Mouse (Mus musculus) MEL (cell line): ENCODE measurements around the gene Cemip. TPM values are rescaled to one million over a fixed set of nuclear protein-coding genes. Genes with fewer than 3 reads are reported as not detected.

Source experiments
- DNase-seq: peaks from one replicate; pipeline ENCODE4 v3.0.0; 2011; ENCODE audit warnings: low read depth, low spot score
- H3K27ac ChIP-seq: 2 replicates; pipeline ENCODE4 v1.5.1; 2012; ENCODE audit warnings: low read depth, mild to moderate bottlenecking, control low read depth, low read length, moderate library complexity; ENCODE audit not compliant: control insufficient read depth
- H3K27me3 ChIP-seq, 2 experiments: fragments of 150-350 bp in 1 of 2; sonication (generic) in 1 of 2; 2 replicates each; pipeline ENCODE4 v1.6.1; 2012; ENCODE audit warnings: low read length in 2 of 2, mild to moderate bottlenecking in 2 of 2, improper control_type of control experiment in 1 of 2, moderate library complexity in 1 of 2; ENCODE audit not compliant: insufficient read depth in 2 of 2, control insufficient read depth in 1 of 2
- H3K36me3 ChIP-seq, 2 experiments: 2 replicates each; pipeline ENCODE4 v1.6.1; 2012 to 2014; ENCODE audit warnings: low read length in 2 of 2, improper control_type of control experiment in 1 of 2, inconsistent platforms in 1 of 2, mild to moderate bottlenecking in 1 of 2; ENCODE audit not compliant: insufficient read depth in 2 of 2, control insufficient read depth in 1 of 2
- H3K4me1 ChIP-seq, 2 experiments: fragments of 150-350 bp in 1 of 2; sonication (generic) in 1 of 2; 2 replicates each; pipeline ENCODE4 v1.6.1; 2012; ENCODE audit warnings: low read length in 2 of 2, improper control_type of control experiment in 1 of 2, mild to moderate bottlenecking in 1 of 2; ENCODE audit not compliant: insufficient read depth in 2 of 2, control insufficient read depth in 1 of 2
- H3K4me3 ChIP-seq, 2 experiments: fragments of 150-350 bp in 1 of 2; sonication (generic) in 1 of 2; 2 replicates each; pipeline ENCODE4 v1.5.1; 2012; ENCODE audit warnings: low read depth in 2 of 2, low read length in 2 of 2, mild to moderate bottlenecking in 2 of 2, moderate library complexity in 2 of 2, control low read depth in 1 of 2, improper control_type of control experiment in 1 of 2; ENCODE audit not compliant: control insufficient read depth in 1 of 2, insufficient read depth in 1 of 2
- H3K79me2 ChIP-seq: 2 replicates; pipeline ENCODE4 v1.6.1; 2012; ENCODE audit warnings: mild to moderate bottlenecking, low read length, moderate library complexity; ENCODE audit not compliant: control insufficient read depth, poor library complexity, insufficient read depth
- H3K9ac ChIP-seq: 2 replicates; pipeline ENCODE4 v1.6.1; 2012; ENCODE audit warnings: low read depth, mild to moderate bottlenecking, control low read depth, low read length, moderate library complexity; ENCODE audit not compliant: control insufficient read depth, poor library complexity, severe bottlenecking
- H3K9me3 ChIP-seq: fragments of 150-350 bp; sonication (generic); replicated peaks from 2 replicates; pipeline ENCODE4 v1.6.1; 2012; ENCODE audit warnings: mild to moderate bottlenecking, low read length, improper control_type of control experiment, moderate library complexity; ENCODE audit not compliant: insufficient read depth
- CHD1 ChIP-seq: IDR thresholded peaks from 2 replicates; pipeline ENCODE4 v1.6.1; 2012; ENCODE audit warnings: low read depth, mild to moderate bottlenecking, inconsistent platforms, low read length, improper control_type of control experiment
- CHD2 ChIP-seq: IDR thresholded peaks from 2 replicates; pipeline ENCODE4 v1.6.1; 2011; ENCODE audit warnings: low read length, improper control_type of control experiment
- EP300 ChIP-seq, 2 experiments: IDR thresholded peaks; 2 replicates each; pipeline ENCODE4 v1.6.1; 2011; ENCODE audit warnings: improper control_type of control experiment in 2 of 2, low read length in 2 of 2, low read depth in 1 of 2, mild to moderate bottlenecking in 1 of 2
- ETS1 ChIP-seq: IDR thresholded peaks from 2 replicates; pipeline ENCODE4 v1.6.1; 2012; ENCODE audit warnings: low read depth, mild to moderate bottlenecking, inconsistent platforms, low read length, improper control_type of control experiment, moderate library complexity
- GABPA ChIP-seq: IDR thresholded peaks from 2 replicates; pipeline ENCODE4 v1.6.1; 2012; ENCODE audit warnings: low read depth, mild to moderate bottlenecking, inconsistent platforms, low read length, improper control_type of control experiment, moderate library complexity
- GATA1 ChIP-seq: IDR thresholded peaks from 2 replicates; pipeline ENCODE4 v1.6.1; 2011; ENCODE audit warnings: low read depth, low read length, improper control_type of control experiment
- HCFC1 ChIP-seq: IDR thresholded peaks from 2 replicates; pipeline ENCODE4 v1.6.1; 2012; ENCODE audit warnings: low read depth, mild to moderate bottlenecking, inconsistent platforms, low read length, improper control_type of control experiment, moderate library complexity
- JUND ChIP-seq: IDR thresholded peaks from 2 replicates; pipeline ENCODE4 v1.6.1; 2011; ENCODE audit warnings: low read depth, mild to moderate bottlenecking, improper control_type of control experiment, low read length
- MAFK ChIP-seq: IDR thresholded peaks from 2 replicates; pipeline ENCODE4 v1.6.1; 2011; ENCODE audit warnings: low read depth, mild to moderate bottlenecking, low read length, improper control_type of control experiment, borderline replicate concordance
- MAX ChIP-seq: IDR thresholded peaks from 2 replicates; pipeline ENCODE4 v1.6.1; 2011; ENCODE audit warnings: low read length, improper control_type of control experiment
- MAZ ChIP-seq: IDR thresholded peaks from 2 replicates; pipeline ENCODE4 v1.6.1; 2012; ENCODE audit warnings: low read depth, mild to moderate bottlenecking, inconsistent platforms, low read length, improper control_type of control experiment
- MYC ChIP-seq: IDR thresholded peaks from 2 replicates; pipeline ENCODE4 v1.6.1; 2011; ENCODE audit warnings: low read depth, mild to moderate bottlenecking, low read length, improper control_type of control experiment, moderate library complexity
- NELFE ChIP-seq: IDR thresholded peaks from 2 replicates; pipeline ENCODE4 v1.6.1; 2011; ENCODE audit warnings: low read depth, low read length, improper control_type of control experiment
- POLR2AphosphoS2 ChIP-seq: IDR thresholded peaks from 2 replicates; pipeline ENCODE4 v1.6.1; 2011; ENCODE audit warnings: low read length, improper control_type of control experiment
- POLR2AphosphoS5 ChIP-seq: IDR thresholded peaks from 2 replicates; pipeline ENCODE4 v1.6.1; 2012; ENCODE audit warnings: low read depth, borderline replicate concordance, mild to moderate bottlenecking, inconsistent platforms, low read length, moderate library complexity, mixed read lengths
- RAD21 ChIP-seq: IDR thresholded peaks from 2 replicates; pipeline ENCODE4 v1.6.1; 2011; ENCODE audit warnings: mild to moderate bottlenecking, low read depth, low read length, improper control_type of control experiment
- RCOR1 ChIP-seq: IDR thresholded peaks from 2 replicates; pipeline ENCODE4 v1.6.1; 2012; ENCODE audit warnings: low read depth, mild to moderate bottlenecking, inconsistent platforms, low read length, improper control_type of control experiment
- SMC3 ChIP-seq: IDR thresholded peaks from 2 replicates; pipeline ENCODE4 v1.6.1; 2011; ENCODE audit warnings: low read depth, low read length, improper control_type of control experiment
- TBP ChIP-seq: IDR thresholded peaks from 2 replicates; pipeline ENCODE4 v1.8.0; 2011; ENCODE audit warnings: low read depth, low read length, improper control_type of control experiment
- UBTF ChIP-seq: IDR thresholded peaks from 2 replicates; pipeline ENCODE4 v1.6.1; 2012; ENCODE audit warnings: low read depth, mild to moderate bottlenecking, inconsistent platforms, low read length, improper control_type of control experiment, moderate library complexity, borderline replicate concordance; ENCODE audit not compliant: insufficient read depth
- USF2 ChIP-seq, 2 experiments: IDR thresholded peaks; 2 replicates each; pipeline ENCODE4 v1.6.1; 2011 to 2012; ENCODE audit warnings: improper control_type of control experiment in 2 of 2, low read length in 2 of 2, borderline replicate concordance in 1 of 2, inconsistent platforms in 1 of 2, low read depth in 1 of 2, mild to moderate bottlenecking in 1 of 2; ENCODE audit not compliant: insufficient read depth in 1 of 2
- ZC3H11A ChIP-seq: IDR thresholded peaks from 2 replicates; pipeline ENCODE4 v1.6.1; 2012; ENCODE audit warnings: low read depth, mild to moderate bottlenecking, inconsistent platforms, low read length, improper control_type of control experiment
- ZKSCAN1 ChIP-seq: IDR thresholded peaks from 2 replicates; pipeline ENCODE4 v1.6.1; 2012; ENCODE audit warnings: low read depth, mild to moderate bottlenecking, inconsistent platforms, low read length, improper control_type of control experiment, moderate library complexity
- ZMIZ1 ChIP-seq: IDR thresholded peaks from 2 replicates; pipeline ENCODE4 v1.6.1; 2012; ENCODE audit warnings: low read depth, mild to moderate bottlenecking, inconsistent platforms, low read length, improper control_type of control experiment, moderate library complexity
- polyA plus RNA-seq, 2 experiments: library from polyadenylated mRNA; stranded (reverse) in 1 of 2; unstranded in 1 of 2; fragments of >175 nt in 1 of 2; fragments of >200 nt in 1 of 2; gene quantifications; 2 replicates each; pipeline versions ENCODE4 v1.2.1 to v1.2.4; 2012; ENCODE audit warnings: low replicate concordance in 2 of 2, low read depth in 1 of 2; ENCODE audit not compliant: insufficient read length in 2 of 2, insufficient read depth in 1 of 2, missing spikeins in 1 of 2
- total RNA-seq: library from RNA; depleted of rRNA; stranded (reverse); fragments of 300-350 nt; gene quantifications from 2 replicates; pipeline ENCODE4 v1.2.3, GENCODE M21; 2012

Cemip gene
- total and polyA plus RNA-seq, 3 experiments, result not detected

GRCm38 (mm10) chr7:84131736-84132135, 45.4 kb upstream of the Cemip start:
- Histone ChIP-seq H3K79me2 (peaks cover 44% of the 10 kb centered on the region), H3K27me3 (no peaks in the 10 kb centered on the region), H3K27ac (no peak overlapping the region), H3K9me3 (no peaks in the 10 kb centered on the region), H3K36me3 (peaks cover 0 to 2% of the 10 kb centered on the region in 2 experiments; a peak in 1 of 4 replicates), H3K4me1 (no peaks in the 10 kb centered on the region; a peak in 1 of 4 replicates), H3K4me3 (no peak overlapping the region), H3K9ac (no peak overlapping the region)
- TF ChIP-seq MAX, result no peak
- no peak for DNase-seq

DNA sequence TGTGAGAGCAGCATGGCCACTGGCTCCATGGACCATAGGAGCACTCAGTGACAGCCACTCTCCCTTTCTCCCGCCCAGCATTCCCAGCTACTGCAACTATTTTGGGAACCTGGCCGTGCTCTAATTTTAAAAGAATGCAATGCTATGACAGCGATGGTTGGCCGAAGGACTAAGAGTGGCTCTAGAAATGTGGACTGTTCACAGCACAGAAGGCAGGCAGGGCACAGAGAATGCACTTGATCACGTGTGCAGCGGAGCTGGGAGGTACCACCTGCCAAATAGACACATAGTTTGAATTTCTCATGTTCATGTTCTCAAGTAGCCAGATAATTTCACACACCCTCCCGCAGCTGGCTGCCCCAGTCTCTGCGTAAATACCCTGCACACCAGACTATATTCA, 42.4 kb upstream of the Cemip start:
- H3K9me3 ChIP-seq, result no peaks in the 10 kb centered on the region
- H3K4me1 ChIP-seq, result peaks cover 0 to 9% of the 10 kb centered on the region in 2 experiments
- DNase-seq, result no peak
- H3K27me3 ChIP-seq, result no peaks in the 10 kb centered on the region
- H3K4me3 ChIP-seq, result no peak overlapping the region
- H3K9ac ChIP-seq, result no peak overlapping the region
- peaks cover 52% of the 10 kb centered on the region for H3K79me2 ChIP-seq
- no peak overlapping the region for H3K27ac ChIP-seq
- TF ChIP-seq ZKSCAN1 (no peak), UBTF (no peak), SMC3 (no peak), GATA1 (no peak), NELFE (no peak), CHD1 (no peak), ZC3H11A (no peak), ETS1 (no peak), POLR2AphosphoS5 (no peak), HCFC1 (no peak), TBP (no peak), USF2 (IDR thresholded peaks at IDR 0.05; ENCODE audit: borderline replicate concordance in 1 of 2, insufficient read depth in 1 of 2, low read depth in 1 of 2, low read length in 2 of 2) (no peak), POLR2AphosphoS2 (no peak), GABPA (no peak)
- TF ChIP-seq, all 39 proteins: peak for 0
- H3K36me3 ChIP-seq, result peaks cover 0 to 9% of the 10 kb centered on the region in 2 experiments; a peak in 2 of 4 replicates

- Histone ChIP-seq H3K9me3 (no peaks in the 10 kb centered on the region), H3K79me2 (peaks cover 69% of the 10 kb centered on the region), H3K9ac (no peak overlapping the region), H3K36me3 (peaks cover 0 to 33% of the 10 kb centered on the region in 2 experiments; a peak in 2 of 4 replicates), H3K27me3 (no peaks in the 10 kb centered on the region), H3K27ac (no peak overlapping the region), H3K4me1 (peaks cover 18 to 28% of the 10 kb centered on the region in 2 experiments), H3K4me3 (no peak overlapping the region)
- no peak for DNase-seq
- TF ChIP-seq MAX (no peak), ETS1 (no peak), POLR2AphosphoS5 (no peak), ZC3H11A (no peak), MYC (no peak), ZKSCAN1 (no peak), RAD21 (no peak), CHD1 (no peak), MAZ (no peak), MAFK (no peak), CHD2 (no peak), RCOR1 (no peak), GATA1 (no peak), EP300 (IDR thresholded peaks at IDR 0.05; ENCODE audit: low read depth in 1 of 2, low read length in 2 of 2) (no peak), NELFE (no peak), JUND (no peak), UBTF (no peak), ZMIZ1 (no peak), SMC3 (no peak)
Observed at GRCm38 (mm10) chr7:84125730-84126129, 39.4 kb upstream of the Cemip start.
